Mouse (Mus musculus): ENCODE measurements around the gene Atxn7l2. TPM values are rescaled to one million over a fixed set of nuclear protein-coding genes. Genes with fewer than 3 reads are reported as not detected.
A peak's percentile ranks its signal among the peaks of the same experiment; 100 is the strongest.

Gene Atxn7l2
- polyA plus RNA-seq, 1 experiment from 2014 or later: 21.1 TPM

GRCm38 (mm10) chr3:108227521-108227920 is 16.8 kb upstream of the Atxn7l2 start:
- Histone ChIP-seq H3K27ac (no peak overlapping the region), H3K27me3 (ENCODE audit: control insufficient read depth, insufficient read depth, low read length) (peaks cover 55% of the 10 kb centered on the region), H3K4me3 (replicated peaks; ENCODE audit: low read length) (no peak overlapping the region), H3K4me1 (replicated peaks; ENCODE audit: control insufficient read depth, insufficient read depth, low read length) (peaks cover 5% of the 10 kb centered on the region), H3K4me2 (replicated peaks) (no peak overlapping the region), H3K9me3 (ENCODE audit: control insufficient read depth, low read length) (no peaks in the 10 kb centered on the region), H3K9ac (no peak overlapping the region), H3K36me3 (replicated peaks; ENCODE audit: control insufficient read depth, insufficient read depth) (no peaks in the 10 kb centered on the region)
- ATAC-seq (ENCODE audit: low FRiP score) (no peak), DNase-seq (ENCODE audit: low spot score) (no peak)
- WGBS: 84% methylated on average over 2 of the region's 2 CpGs

GRCm38 (mm10) chr3:108226558-108227350 is 16.0 kb upstream of the Atxn7l2 start, which contains the start of gene Sypl2:
Gene Sypl2 (minus strand): TSS chr3:108226648.
- Histone ChIP-seq H3K27me3 (ENCODE audit: control insufficient read depth, insufficient read depth, low read length) (peaks cover 57% of the 10 kb centered on the region), H3K9me3 (ENCODE audit: control insufficient read depth, low read length) (no peaks in the 10 kb centered on the region), H3K36me3 (replicated peaks; ENCODE audit: control insufficient read depth, insufficient read depth) (no peaks in the 10 kb centered on the region), H3K27ac (no peak within 1 kb of the TSS), H3K4me3 (replicated peaks; ENCODE audit: low read length) (peak within 1 kb of the TSS; percentile 34), H3K9ac (peak within 1 kb of the TSS; percentile 31; the same call in 1 of the 2 replicates), H3K4me1 (replicated peaks; ENCODE audit: control insufficient read depth, insufficient read depth, low read length) (peaks cover 5% of the 10 kb centered on the region), H3K4me2 (replicated peaks) (peak within 1 kb of the TSS; percentile 61)
- DNase-seq (ENCODE audit: low spot score) (peak; percentile 38), ATAC-seq (ENCODE audit: low FRiP score) (no peak)
- WGBS: 2% methylated on average over 44 of the region's 44 CpGs

- peak overlapping the region; percentile 61 for H3K4me2 ChIP-seq (replicated peaks)
- peak overlapping the region; percentile 31; the same call in 1 of the 2 replicates for H3K9ac ChIP-seq
- H3K4me3 ChIP-seq (replicated peaks; ENCODE audit: low read length): peak overlapping the region; percentile 34
- H3K9me3 ChIP-seq (ENCODE audit: control insufficient read depth, low read length): no peaks in the 10 kb centered on the region
- no peak overlapping the region for H3K27ac ChIP-seq
- no peaks in the 10 kb centered on the region for H3K36me3 ChIP-seq (replicated peaks; ENCODE audit: control insufficient read depth, insufficient read depth)
- ATAC-seq (ENCODE audit: low FRiP score) (no peak), DNase-seq (ENCODE audit: low spot score) (no peak)
- peaks cover 57% of the 10 kb centered on the region for H3K27me3 ChIP-seq (ENCODE audit: control insufficient read depth, insufficient read depth, low read length)
- 4% methylated on average over 59 of the region's 67 CpGs for WGBS
- peaks cover 5% of the 10 kb centered on the region for H3K4me1 ChIP-seq (replicated peaks; ENCODE audit: control insufficient read depth, insufficient read depth, low read length)
Measured at GRCm38 (mm10) chr3:108225711-108226557, 15.2 kb upstream of the Atxn7l2 start.

GRCm38 (mm10) chr3:108220661-108221060 is 9.9 kb upstream of the Atxn7l2 start:
- Histone ChIP-seq H3K27me3 (ENCODE audit: control insufficient read depth, insufficient read depth, low read length) (peaks cover 27% of the 10 kb centered on the region), H3K36me3 (replicated peaks; ENCODE audit: control insufficient read depth, insufficient read depth) (no peaks in the 10 kb centered on the region), H3K4me2 (replicated peaks) (no peak overlapping the region), H3K9me3 (ENCODE audit: control insufficient read depth, low read length) (no peaks in the 10 kb centered on the region), H3K9ac (no peak overlapping the region), H3K4me1 (replicated peaks; ENCODE audit: control insufficient read depth, insufficient read depth, low read length) (no peaks in the 10 kb centered on the region), H3K27ac (no peak overlapping the region), H3K4me3 (replicated peaks; ENCODE audit: low read length) (no peak overlapping the region)
- WGBS: 79% methylated on average over 3 of the region's 3 CpGs
- DNase-seq (ENCODE audit: low spot score): no peak
- no peak for ATAC-seq (ENCODE audit: low FRiP score)

- no peak overlapping the region for H3K9ac ChIP-seq
- no peaks in the 10 kb centered on the region for H3K9me3 ChIP-seq (ENCODE audit: control insufficient read depth, low read length)
- H3K36me3 ChIP-seq (replicated peaks; ENCODE audit: control insufficient read depth, insufficient read depth): no peaks in the 10 kb centered on the region
- 21% methylated on average over 5 of the region's 5 CpGs for WGBS
- no peak overlapping the region for H3K4me3 ChIP-seq (replicated peaks; ENCODE audit: low read length)
- 0 out of 2 replicates have a peak, but pooled peaks cover 9% of the 10 kb centered on the region for H3K4me1 ChIP-seq (replicated peaks; ENCODE audit: control insufficient read depth, insufficient read depth, low read length)
- H3K27me3 ChIP-seq (ENCODE audit: control insufficient read depth, insufficient read depth, low read length): no peaks in the 10 kb centered on the region
- H3K4me2 ChIP-seq (replicated peaks): no peak overlapping the region
- no peak overlapping the region for H3K27ac ChIP-seq
- no peak for DNase-seq (ENCODE audit: low spot score)
- ATAC-seq (ENCODE audit: low FRiP score): no peak
Measured at GRCm38 (mm10) chr3:108214734-108215133, 4.0 kb upstream of the Atxn7l2 start.

GRCm38 (mm10) chr3:108212406-108212805 is 1.7 kb upstream of the Atxn7l2 start:
- H3K27me3 ChIP-seq (ENCODE audit: control insufficient read depth, insufficient read depth, low read length): no peaks in the 10 kb centered on the region
- DNase-seq (ENCODE audit: low spot score) (no peak), ATAC-seq (ENCODE audit: low FRiP score) (no peak)
- H3K4me1 ChIP-seq (replicated peaks; ENCODE audit: control insufficient read depth, insufficient read depth, low read length): peaks cover 24% of the 10 kb centered on the region
- no peak overlapping the region for H3K4me3 ChIP-seq (replicated peaks; ENCODE audit: low read length)
- 86% methylated on average over 8 of the region's 8 CpGs for WGBS
- no peak overlapping the region for H3K27ac ChIP-seq
- no peaks in the 10 kb centered on the region for H3K9me3 ChIP-seq (ENCODE audit: control insufficient read depth, low read length)
- no peak overlapping the region for H3K4me2 ChIP-seq (replicated peaks)
- H3K36me3 ChIP-seq (replicated peaks; ENCODE audit: control insufficient read depth, insufficient read depth): peaks cover 11% of the 10 kb centered on the region
- H3K9ac ChIP-seq: no peak overlapping the region

GRCm38 (mm10) chr3:108211845-108212244 is 1.1 kb upstream of the Atxn7l2 start:
- no peak overlapping the region; the same call in 1 of the 2 replicates for H3K4me3 ChIP-seq (replicated peaks; ENCODE audit: low read length)
- peaks cover 24% of the 10 kb centered on the region for H3K4me1 ChIP-seq (replicated peaks; ENCODE audit: control insufficient read depth, insufficient read depth, low read length)
- WGBS: 58% methylated on average over 6 of the region's 6 CpGs
- peaks cover 17% of the 10 kb centered on the region for H3K36me3 ChIP-seq (replicated peaks; ENCODE audit: control insufficient read depth, insufficient read depth)
- H3K4me2 ChIP-seq (replicated peaks): peak overlapping the region; percentile 55
- no peaks in the 10 kb centered on the region for H3K9me3 ChIP-seq (ENCODE audit: control insufficient read depth, low read length)
- ATAC-seq (ENCODE audit: low FRiP score): no peak
- no peaks in the 10 kb centered on the region for H3K27me3 ChIP-seq (ENCODE audit: control insufficient read depth, insufficient read depth, low read length)
- H3K9ac ChIP-seq: no peak overlapping the region
- H3K27ac ChIP-seq: peak overlapping the region; percentile 99
- no peak for DNase-seq (ENCODE audit: low spot score)

- H3K4me3 ChIP-seq (replicated peaks; ENCODE audit: low read length): peak overlapping the region; percentile 65
- peaks cover 24% of the 10 kb centered on the region for H3K4me1 ChIP-seq (replicated peaks; ENCODE audit: control insufficient read depth, insufficient read depth, low read length)
- H3K9me3 ChIP-seq (ENCODE audit: control insufficient read depth, low read length): no peaks in the 10 kb centered on the region
- peak overlapping the region; percentile 87 for H3K9ac ChIP-seq
- H3K27ac ChIP-seq: peak overlapping the region; percentile 99
- H3K27me3 ChIP-seq (ENCODE audit: control insufficient read depth, insufficient read depth, low read length): no peaks in the 10 kb centered on the region
- peaks cover 34% of the 10 kb centered on the region for H3K36me3 ChIP-seq (replicated peaks; ENCODE audit: control insufficient read depth, insufficient read depth)
- under 1% methylated on average over 62 of the region's 72 CpGs for WGBS
- DNase-seq (ENCODE audit: low spot score) (peak; percentile 98), ATAC-seq (ENCODE audit: low FRiP score) (peak; percentile 94)
- peak overlapping the region; percentile 90 for H3K4me2 ChIP-seq (replicated peaks)
Measured at GRCm38 (mm10) chr3:108209946-108210770, 576 bp downstream of the Atxn7l2 start.
